Mouse (Mus musculus) CH12.LX (cell line): Measurements from ENCODE around the gene Ccdc171.

Experiments
- CTCF ChIP-seq, 2 experiments: IDR thresholded peaks in 1 of 2; conservative IDR thresholded peaks in 1 of 2; 2 replicates each; pipeline ENCODE4 v1.5.1; 2011 to 2012; ENCODE audit warnings: low read depth in 2 of 2, low read length in 2 of 2, improper control_type of control experiment in 1 of 2, inconsistent platforms in 1 of 2, mild to moderate bottlenecking in 1 of 2, moderate library complexity in 1 of 2
- EP300 ChIP-seq: IDR thresholded peaks from 2 replicates; pipeline ENCODE4 v1.6.1; 2011; ENCODE audit warnings: low read length, improper control_type of control experiment
- HCFC1 ChIP-seq: IDR thresholded peaks from 2 replicates; pipeline ENCODE4 v1.6.1; 2012; ENCODE audit warnings: low read depth, mild to moderate bottlenecking, inconsistent platforms, low read length, improper control_type of control experiment
- POLR2A ChIP-seq: IDR thresholded peaks from 2 replicates; pipeline ENCODE4 v1.6.1; 2011; ENCODE audit warnings: low read depth, mild to moderate bottlenecking, improper control_type of control experiment, low read length
- RAD21 ChIP-seq: IDR thresholded peaks from 2 replicates; pipeline ENCODE4 v1.6.1; 2011; ENCODE audit warnings: low read depth, mild to moderate bottlenecking, low read length, improper control_type of control experiment, moderate library complexity
- ZC3H11A ChIP-seq: IDR thresholded peaks from 2 replicates; pipeline ENCODE4 v1.6.1; 2012; ENCODE audit warnings: low read depth, mild to moderate bottlenecking, inconsistent platforms, low read length, improper control_type of control experiment
- ZKSCAN1 ChIP-seq: IDR thresholded peaks from 2 replicates; pipeline ENCODE4 v1.6.1; 2012; ENCODE audit warnings: low read depth, inconsistent platforms, low read length, improper control_type of control experiment, borderline replicate concordance

GRCm38 (mm10) chr4:83716996-83717395 lies 191.7 kb downstream of the Ccdc171 start:
- no peak for TF ChIP-seq RAD21
- TF ChIP-seq ZC3H11A, result no peak
- TF ChIP-seq HCFC1, result no peak
- TF ChIP-seq ZKSCAN1, result no peak
- TF ChIP-seq POLR2A, result no peak
- no peak for TF ChIP-seq CTCF (conservative IDR thresholded peaks at IDR 0.05 in 1 of 2, IDR thresholded peaks at IDR 0.05 in 1 of 2; ENCODE audit: low read depth in 2 of 2, low read length in 2 of 2)
- TF ChIP-seq EP300, result no peak
